Mouse (Mus musculus): ENCODE results near the gene Limch1. TPM values are rescaled to one million over a fixed set of nuclear protein-coding genes. Genes with fewer than 3 reads are reported as not detected.

Gene Limch1
- total and polyA plus RNA-seq, 3 experiments: 0.05 TPM; not detected in 2

DNA sequence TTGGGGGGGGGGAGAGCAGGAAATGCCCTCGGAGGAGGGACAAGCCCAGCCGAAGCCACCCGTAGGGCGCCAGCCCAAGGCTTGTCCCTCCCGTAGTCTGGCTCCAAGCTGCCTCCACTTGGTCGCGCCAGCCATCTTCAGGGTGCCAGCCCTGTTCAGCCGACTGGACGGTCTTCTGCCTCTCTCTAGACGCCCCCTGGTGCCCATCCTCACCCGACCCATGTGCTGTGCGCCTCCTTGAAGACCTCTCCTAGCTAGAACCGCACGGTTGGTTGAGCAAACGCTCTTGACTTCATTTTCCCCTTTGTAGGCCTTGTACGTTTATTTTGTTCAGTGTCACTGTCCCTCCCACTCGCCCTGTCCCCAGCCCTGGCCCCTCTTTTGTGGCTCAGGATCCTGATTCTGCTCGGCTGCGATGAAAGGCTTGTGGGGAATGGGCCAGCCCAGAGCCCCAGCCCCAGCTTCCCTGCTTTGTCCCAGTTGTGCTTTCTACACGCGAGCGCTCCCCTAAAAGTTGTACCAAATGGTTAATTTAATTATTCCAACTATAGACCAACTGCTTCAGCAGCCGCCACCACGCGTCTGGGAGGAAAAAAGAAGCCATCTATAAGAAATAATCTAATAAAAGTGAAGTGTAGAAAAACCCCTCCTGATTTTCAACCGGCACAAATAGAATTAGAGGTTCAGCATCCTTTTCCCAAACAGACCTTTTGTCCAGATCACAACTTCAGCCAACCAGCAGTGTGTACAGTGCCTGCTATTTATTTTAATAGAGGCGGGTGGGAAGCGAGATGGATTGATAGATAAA lies 356.4 kb downstream of the Limch1 start:
- Histone ChIP-seq H3K9me3 (replicated peaks; ENCODE audit: low read length) (no peaks in the 10 kb centered on the region), H3K9ac (ENCODE audit: insufficient read depth, low read depth) (no peak overlapping the region), H3K4me3 (replicated peaks in 1 of 3; ENCODE audit: low read depth in 2 of 3, low read length in 2 of 3, poor library complexity in 1 of 3) (no peak overlapping the region), H3K4me1 (ENCODE audit: control insufficient read depth in 1 of 2, insufficient read depth in 2 of 2) (no peaks in the 10 kb centered on the region), H3K79me2 (replicated peaks; ENCODE audit: control insufficient read depth, extremely low read depth, insufficient read depth, poor library complexity, severe bottlenecking) (no peaks in the 10 kb centered on the region), H3K4me2 (ENCODE audit: insufficient read depth, low read depth, poor library complexity, severe bottlenecking) (no peak overlapping the region), H3K27me3 (replicated peaks) (no peaks in the 10 kb centered on the region), H3K36me3 (replicated peaks in 1 of 2; ENCODE audit: control insufficient read depth in 1 of 2, insufficient read depth in 1 of 2, low read length in 1 of 2) (no peaks in the 10 kb centered on the region), H3K27ac (ENCODE audit: insufficient read depth, low read depth) (no peak overlapping the region)
- in situ Hi-C loops (cut with MboI; ENCODE audit: low pct_ligation_motif_present, low pct_unique_long_range_greater_than_20kb, low sequenced_read_pairs): no loop called here
- DNase-seq (ENCODE audit: extremely low read depth): no peak
- no peak for TF ChIP-seq MXI1 (IDR thresholded peaks at IDR 0.05; ENCODE audit: low read depth, low read length)
- dilution Hi-C loops (cut with MboI; ENCODE audit: extremely low pct_ligation_motif_present, extremely low pct_unique_long_range_greater_than_20kb, low sequenced_read_pairs): no loop called here

DNA sequence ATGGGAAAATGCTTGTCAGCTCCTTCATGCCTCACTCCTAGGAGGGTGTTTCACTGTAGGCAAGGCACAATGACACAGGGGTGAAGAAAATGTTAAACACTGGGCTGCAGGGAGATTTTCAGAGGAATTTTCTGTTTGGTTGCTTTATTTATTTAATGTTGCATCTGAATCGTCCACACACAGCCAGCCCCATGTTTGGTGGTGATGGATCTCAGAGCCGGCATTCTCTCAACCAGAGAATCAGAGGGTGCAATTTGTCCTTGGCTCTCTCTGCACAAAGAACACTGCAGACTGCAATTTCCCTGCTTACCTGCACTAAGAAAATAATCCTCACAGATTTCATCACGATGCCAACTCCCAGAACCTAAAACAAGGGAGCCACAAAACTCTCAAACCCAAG lies 357.4 kb downstream of the Limch1 start:
- H3K4me3 ChIP-seq (replicated peaks in 1 of 3; ENCODE audit: low read depth in 2 of 3, low read length in 2 of 3, poor library complexity in 1 of 3): no peak overlapping the region
- TF ChIP-seq CHD1 (IDR thresholded peaks at IDR 0.05; ENCODE audit: low read depth, low read length): no peak
- TF ChIP-seq NELFE (IDR thresholded peaks at IDR 0.05; ENCODE audit: low read depth, low read length): no peak
- TF ChIP-seq RAD21 (IDR thresholded peaks at IDR 0.05; ENCODE audit: low read depth, low read length): no peak
- no peak for TF ChIP-seq ZNF384 (IDR thresholded peaks at IDR 0.05; ENCODE audit: low read depth, low read length)
- no peak for TF ChIP-seq BHLHE40 (IDR thresholded peaks at IDR 0.05; ENCODE audit: low read depth, low read length)
- TF ChIP-seq IRF4 (IDR thresholded peaks at IDR 0.05; ENCODE audit: low read depth, low read length): no peak
- no peak for TF ChIP-seq ELF1 (IDR thresholded peaks at IDR 0.05; ENCODE audit: low read depth, low read length)
- TF ChIP-seq MEF2A (IDR thresholded peaks at IDR 0.05; ENCODE audit: borderline replicate concordance, low read depth, low read length): no peak
- TF ChIP-seq HCFC1 (IDR thresholded peaks at IDR 0.05; ENCODE audit: low read depth, low read length): no peak
- no peak for TF ChIP-seq USF1 (IDR thresholded peaks at IDR 0.05; ENCODE audit: low read depth, low read length)
- H3K4me2 ChIP-seq (ENCODE audit: insufficient read depth, low read depth, poor library complexity, severe bottlenecking): no peak overlapping the region
- DNase-seq (ENCODE audit: extremely low read depth): no peak
- in situ Hi-C loops (cut with MboI; ENCODE audit: low pct_ligation_motif_present, low pct_unique_long_range_greater_than_20kb, low sequenced_read_pairs): no loop called here
- no peak overlapping the region for H3K9ac ChIP-seq (ENCODE audit: insufficient read depth, low read depth)
- no peaks in the 10 kb centered on the region for H3K36me3 ChIP-seq (replicated peaks in 1 of 2; ENCODE audit: control insufficient read depth in 1 of 2, insufficient read depth in 1 of 2, low read length in 1 of 2)
- no peaks in the 10 kb centered on the region for H3K4me1 ChIP-seq (ENCODE audit: control insufficient read depth in 1 of 2, insufficient read depth in 2 of 2)
- H3K9me3 ChIP-seq (replicated peaks; ENCODE audit: low read length): no peaks in the 10 kb centered on the region
- H3K27ac ChIP-seq (ENCODE audit: insufficient read depth, low read depth): no peak overlapping the region
- no peaks in the 10 kb centered on the region for H3K79me2 ChIP-seq (replicated peaks; ENCODE audit: control insufficient read depth, extremely low read depth, insufficient read depth, poor library complexity, severe bottlenecking)
- dilution Hi-C loops (cut with MboI; ENCODE audit: extremely low pct_ligation_motif_present, extremely low pct_unique_long_range_greater_than_20kb, low sequenced_read_pairs): no loop called here
- no peaks in the 10 kb centered on the region for H3K27me3 ChIP-seq (replicated peaks)

DNA sequence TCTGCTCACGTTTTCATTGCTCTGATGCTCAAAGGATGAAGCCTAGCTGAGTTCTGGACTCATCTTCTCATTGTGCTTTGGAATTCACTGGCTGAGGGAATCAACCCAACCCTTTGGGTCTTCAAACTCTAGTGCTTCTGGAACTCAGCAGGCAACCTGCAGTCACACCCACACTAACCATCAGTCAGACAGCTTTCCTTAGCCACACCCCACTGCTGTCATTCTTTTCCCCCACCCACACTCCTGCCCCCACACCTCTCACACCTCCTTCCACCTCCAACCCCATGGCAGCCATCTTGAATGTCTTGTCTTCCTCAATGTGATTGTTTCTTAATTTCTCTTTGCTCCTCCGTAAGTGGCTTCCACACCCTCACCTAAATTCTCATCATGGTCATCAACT lies 360.6 kb downstream of the Limch1 start:
- Histone ChIP-seq H3K9me3 (replicated peaks; ENCODE audit: low read length) (no peaks in the 10 kb centered on the region), H3K27me3 (replicated peaks) (no peaks in the 10 kb centered on the region), H3K79me2 (replicated peaks; ENCODE audit: control insufficient read depth, extremely low read depth, insufficient read depth, poor library complexity, severe bottlenecking) (no peaks in the 10 kb centered on the region), H3K4me3 (replicated peaks in 1 of 3; ENCODE audit: low read depth in 2 of 3, low read length in 2 of 3, poor library complexity in 1 of 3) (no peak overlapping the region), H3K9ac (ENCODE audit: insufficient read depth, low read depth) (no peak overlapping the region), H3K4me2 (ENCODE audit: insufficient read depth, low read depth, poor library complexity, severe bottlenecking) (no peak overlapping the region), H3K4me1 (ENCODE audit: control insufficient read depth in 1 of 2, insufficient read depth in 2 of 2) (no peaks in the 10 kb centered on the region), H3K36me3 (replicated peaks in 1 of 2; ENCODE audit: control insufficient read depth in 1 of 2, insufficient read depth in 1 of 2, low read length in 1 of 2) (no peaks in the 10 kb centered on the region), H3K27ac (ENCODE audit: insufficient read depth, low read depth) (no peak overlapping the region)
- no peak for DNase-seq (ENCODE audit: extremely low read depth)
- in situ Hi-C loops (cut with MboI; ENCODE audit: low pct_ligation_motif_present, low pct_unique_long_range_greater_than_20kb, low sequenced_read_pairs): no loop called here
- dilution Hi-C loops (cut with MboI; ENCODE audit: extremely low pct_ligation_motif_present, extremely low pct_unique_long_range_greater_than_20kb, low sequenced_read_pairs): no loop called here
- TF ChIP-seq IRF4 (IDR thresholded peaks at IDR 0.05; ENCODE audit: low read depth, low read length) (no peak), SMC3 (IDR thresholded peaks at IDR 0.05; ENCODE audit: low read depth, low read length) (no peak), CTCF (conservative IDR thresholded peaks at IDR 0.05 in 1 of 2, IDR thresholded peaks at IDR 0.05 in 1 of 2; ENCODE audit: low read depth in 2 of 2, low read length in 2 of 2) (no peak), PAX5 (IDR thresholded peaks at IDR 0.05; ENCODE audit: low read length) (no peak), ELF1 (IDR thresholded peaks at IDR 0.05; ENCODE audit: low read depth, low read length) (no peak), USF1 (IDR thresholded peaks at IDR 0.05; ENCODE audit: low read depth, low read length) (no peak), ZC3H11A (IDR thresholded peaks at IDR 0.05; ENCODE audit: low read depth, low read length) (no peak), POLR2A (IDR thresholded peaks at IDR 0.05; ENCODE audit: low read depth, low read length) (no peak), MYC (IDR thresholded peaks at IDR 0.05; ENCODE audit: low read depth, low read length) (no peak), KAT2A (IDR thresholded peaks at IDR 0.05; ENCODE audit: insufficient replicate concordance, low read length) (no peak), JUND (conservative IDR thresholded peaks at IDR 0.05; ENCODE audit: low read depth, low read length) (no peak), CHD2 (IDR thresholded peaks at IDR 0.05; ENCODE audit: low read length) (no peak), TBP (conservative IDR thresholded peaks at IDR 0.05; ENCODE audit: low read depth, low read length) (no peak), SIN3A (IDR thresholded peaks at IDR 0.05; ENCODE audit: low read length) (no peak), TCF12 (IDR thresholded peaks at IDR 0.05; ENCODE audit: low read depth, low read length) (no peak)
